8 mouse cellular contexts compared by ENCODE assay signal in the genomic region with DNA sequence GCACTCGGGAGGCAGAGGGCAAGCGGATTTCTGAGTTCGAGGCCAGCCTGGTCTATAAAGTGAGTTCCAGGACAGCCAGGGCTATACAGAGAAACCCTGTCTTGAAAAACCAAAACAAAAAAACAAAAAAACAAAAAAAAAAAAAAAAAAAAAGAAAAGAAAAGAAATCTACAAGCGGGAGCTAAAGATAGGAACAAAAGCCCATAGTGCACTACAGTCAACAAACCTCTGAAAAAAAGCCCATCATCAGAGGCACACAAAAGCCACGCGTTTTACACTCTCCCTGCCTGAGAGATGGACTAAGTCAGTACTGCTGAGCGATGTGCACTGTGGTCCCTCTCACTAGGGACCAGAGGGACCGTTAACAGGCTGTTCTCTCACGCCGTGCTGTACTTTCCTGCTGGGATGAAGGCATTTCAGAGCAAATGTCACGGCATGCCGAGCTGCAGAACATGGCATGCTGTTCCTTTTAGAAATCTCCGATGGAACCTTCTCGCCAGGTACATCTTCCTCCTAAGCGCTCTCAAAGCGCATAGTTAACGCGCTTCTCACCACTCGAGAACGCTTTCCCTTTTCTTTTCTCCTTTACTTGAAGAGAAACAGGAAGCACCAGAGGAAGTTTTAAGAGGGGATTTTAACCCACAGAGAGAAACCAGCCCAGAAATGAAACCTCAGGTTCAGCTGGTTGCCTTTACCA. TPM values are rescaled to one million over a fixed set of nuclear protein-coding genes. Genes with fewer than 3 reads are reported as not detected.
DNase-seq lines count a peak whose midpoint lies in the region; ATAC-seq lines count a peak whose summit lies in the region.

No protein-coding gene starts in this region.

- H3K27me3 ChIP-seq in erythroblast, embryonic 14.5 days (ENCODE audit: control insufficient read depth), result peaks cover 18% of the 10 kb centered on the region
- peaks cover 4% of the 10 kb centered on the region; the same call in 1 of the 2 replicates for H3K27me3 ChIP-seq in limb, embryonic 11.5 days (ENCODE audit: control insufficient read depth, insufficient read depth, low read length)
- no peaks in the 10 kb centered on the region for H3K27me3 ChIP-seq in stomach, embryonic 14.5 days (ENCODE audit: control insufficient read depth, insufficient read depth, low read length)

- H3K9me3 ChIP-seq in erythroblast, embryonic 14.5 days (ENCODE audit: control insufficient read depth, low read length), result no peaks in the 10 kb centered on the region
- no peaks in the 10 kb centered on the region for H3K9me3 ChIP-seq in limb, embryonic 11.5 days (ENCODE audit: control insufficient read depth, low read length)
- H3K9me3 ChIP-seq in stomach, embryonic 14.5 days (ENCODE audit: control insufficient read depth, low read depth, low read length), result no peaks in the 10 kb centered on the region

- peaks cover 31% of the 10 kb centered on the region for H3K4me1 ChIP-seq in erythroblast, embryonic 14.5 days (ENCODE audit: control insufficient read depth)
- H3K4me1 ChIP-seq in limb, embryonic 11.5 days (ENCODE audit: control insufficient read depth, insufficient read depth, low read length), result 0 out of 2 replicates have a peak, but pooled peaks cover 3% of the 10 kb centered on the region
- no peaks in the 10 kb centered on the region for H3K4me1 ChIP-seq in stomach, embryonic 14.5 days (ENCODE audit: control insufficient read depth, insufficient read depth, low read length)

- H3K9ac ChIP-seq in limb, embryonic 11.5 days (ENCODE audit: low read length), result no peak overlapping the region
- no peak overlapping the region for H3K9ac ChIP-seq in stomach, embryonic 14.5 days (replicated peaks; ENCODE audit: low read depth, low read length)

- peak overlapping the region; percentile 4 for H3K4me3 ChIP-seq in erythroblast, embryonic 14.5 days (replicated peaks)
- H3K4me3 ChIP-seq in limb, embryonic 11.5 days (ENCODE audit: low read depth, low read length), result no peak overlapping the region
- peak overlapping the region; percentile 5; the same call in 1 of the 2 replicates for H3K4me3 ChIP-seq in stomach, embryonic 14.5 days (ENCODE audit: low read depth, low read length)

- no peak for ATAC-seq in limb, embryonic 11.5 days (ENCODE audit: insufficient number of reproducible peaks, low FRiP score, low TSS enrichment, low read depth)
- no peak for ATAC-seq in stomach, embryonic 14.5 days (ENCODE audit: insufficient number of reproducible peaks, insufficient read depth, low FRiP score, low read depth)

- H3K27ac ChIP-seq in limb, embryonic 11.5 days (replicated peaks; ENCODE audit: low read depth, low read length), result no peak overlapping the region
- no peak overlapping the region for H3K27ac ChIP-seq in stomach, embryonic 14.5 days (ENCODE audit: low read length)

- H3K4me2 ChIP-seq in limb, embryonic 11.5 days (ENCODE audit: low read depth, severe bottlenecking), result peak overlapping the region; percentile 11; the same call in 1 of the 2 replicates
- peak overlapping the region; percentile 29 for H3K4me2 ChIP-seq in stomach, embryonic 14.5 days (replicated peaks; ENCODE audit: low read depth, low read length)

- WGBS in limb, embryonic 11.5 days, result 16% methylated on average over 20 of the region's 20 CpGs
- 21% methylated on average over 20 of the region's 20 CpGs for WGBS in stomach, embryonic 14.5 days

- H3K36me3 ChIP-seq in erythroblast, embryonic 14.5 days (ENCODE audit: control insufficient read depth), result no peaks in the 10 kb centered on the region
- H3K36me3 ChIP-seq in limb, embryonic 11.5 days (ENCODE audit: control insufficient read depth, insufficient read depth, low read length), result no peaks in the 10 kb centered on the region
- H3K36me3 ChIP-seq in stomach, embryonic 14.5 days (ENCODE audit: control insufficient read depth, insufficient read depth, low read length), result no peaks in the 10 kb centered on the region

- peak; percentile 23 for DNase-seq in embryo, embryonic 10.5 days (ENCODE audit: low spot score)
- DNase-seq in embryo, embryonic 9.5 days (ENCODE audit: extremely low spot score), result no peak
- DNase-seq in B cell, adult 2 months, result peak; percentile 29 to 35
- peak; percentile 37 for DNase-seq in limb, embryonic 11.5 days (ENCODE audit: low spot score)
- no peak for DNase-seq in testis, postnatal 14 days (ENCODE audit: low spot score)
- no peak for DNase-seq in kidney, postnatal 14 days

RNA-seq across cellular contexts. Expression of gene Lcor, which starts 40.4 kb away (rescaled TPM):
- 0.16 and 0.24 TPM in 2 replicates for polyA plus RNA-seq in erythroblast, embryonic 14.5 days (2012)
- 11.0 and 11.4 TPM in 2 replicates for polyA plus RNA-seq in limb, embryonic 11.5 days (2014; fragmentation: Nextera tagmentation; extraction: Ambion mirVana)
- 20.6 and 23.0 TPM in 2 replicates for polyA plus RNA-seq in stomach, embryonic 14.5 days (2014; fragmentation: Nextera tagmentation; extraction: Ambion mirVana)

RNA-seq across cellular contexts. Expression of gene Pik3ap1, which starts 57.2 kb away (rescaled TPM):
- 0.05 and 0.06 TPM in 2 replicates for polyA plus RNA-seq in erythroblast, embryonic 14.5 days (2012)
- 0.65 and 1.8 TPM in 2 replicates for polyA plus RNA-seq in limb, embryonic 11.5 days (2014; fragmentation: Nextera tagmentation; extraction: Ambion mirVana)
- polyA plus RNA-seq in stomach, embryonic 14.5 days (2014; fragmentation: Nextera tagmentation; extraction: Ambion mirVana), result 2.4 and 4.6 TPM in 2 replicates

Comparison
In these comparisons a context has a peak if more than half of its experiments do, and no peak if none do; other contexts are left out.
1. DNase-seq: peak in embryo, embryonic 10.5 days (single experiment), B cell, adult 2 months (2 of 2) and limb, embryonic 11.5 days (single experiment); none in embryo, embryonic 9.5 days (single experiment), testis, postnatal 14 days (single experiment) and kidney, postnatal 14 days (single experiment).